Comparison of ENCODE assay signal across 8 mouse cellular contexts in the genomic region with DNA sequence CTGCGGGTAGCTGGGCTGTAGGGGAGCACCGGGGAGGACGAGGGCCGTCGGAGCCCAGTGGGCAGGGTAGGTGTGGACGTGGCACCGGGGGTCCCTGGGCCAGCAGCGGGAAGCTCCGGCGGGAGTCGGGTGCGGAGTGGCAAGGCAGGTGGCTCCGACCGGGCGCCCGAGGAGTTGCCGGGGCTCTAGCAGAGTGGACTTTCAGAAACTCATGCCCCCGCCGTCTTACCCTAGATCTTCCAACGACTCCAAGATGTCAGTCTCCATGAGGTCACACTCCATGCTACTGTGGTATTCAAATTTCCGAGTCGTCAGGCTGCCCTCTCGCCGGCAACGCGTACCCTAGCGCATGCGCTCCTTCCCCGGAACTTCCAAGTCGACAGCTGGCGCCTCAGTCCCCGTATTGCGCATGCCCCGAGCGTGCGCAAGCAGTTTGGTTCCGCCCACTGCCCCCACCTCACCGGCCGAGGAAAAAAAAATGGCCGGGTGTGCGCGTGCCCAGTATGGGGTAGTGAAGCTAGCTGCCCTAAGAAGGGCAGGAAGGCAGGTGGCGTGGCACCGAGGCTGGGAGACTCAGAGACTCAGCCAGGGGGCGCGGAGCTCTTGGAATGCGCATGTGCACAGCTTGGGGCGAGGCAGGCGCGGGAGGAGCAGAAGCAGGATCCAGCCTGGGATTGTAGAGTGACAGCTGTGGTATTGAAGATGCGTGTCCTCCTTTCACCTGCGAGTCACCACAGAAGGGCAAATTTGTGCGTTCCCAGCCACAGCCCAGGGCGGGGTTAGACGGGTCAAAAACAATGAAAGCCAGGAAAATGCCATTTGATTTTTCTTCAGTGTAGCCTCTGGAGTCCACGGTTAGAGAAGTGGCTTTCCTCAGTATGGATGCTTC. TPM values are rescaled to one million over a fixed set of nuclear protein-coding genes. Genes with fewer than 3 reads are reported as not detected.
DNase-seq lines count a peak whose midpoint lies in the region; ATAC-seq and TF ChIP-seq lines count a peak whose summit lies in the region.

A gene (minus strand): TSS at position 435 of the 889 bp plus-strand sequence.

- TF ChIP-seq POLR2A in cortical plate, adult 2 months (IDR thresholded peaks at IDR 0.05; ENCODE audit: extremely low read depth, insufficient read depth, low read length): peak; percentile 86

- TF ChIP-seq CTCF in cortical plate, adult 2 months (IDR thresholded peaks at IDR 0.05; ENCODE audit: extremely low read depth, insufficient read depth, low read length): peak; percentile 46

- H3K9me3 ChIP-seq in megakaryocyte, embryonic 14.5 days: peaks cover 8% of the 10 kb centered on the region; the same call in 1 of the 2 replicates

- no peak within 1 kb of the TSS for H3K27ac ChIP-seq in cortical plate, adult 2 months (ENCODE audit: insufficient read depth, low read length)

- no peaks in the 10 kb centered on the region for H3K27me3 ChIP-seq in megakaryocyte, embryonic 14.5 days (replicated peaks)

- peaks cover 24% of the 10 kb centered on the region for H3K36me3 ChIP-seq in megakaryocyte, embryonic 14.5 days (replicated peaks; ENCODE audit: low read length)

- peak; percentile 91 for ATAC-seq in activated CD4-positive, CD25-positive, alpha-beta regulatory T cell, adult 4 months

- peak; percentile 96 to 97 for DNase-seq in gastrocnemius, adult 8-10 months (ENCODE audit: low spot score in 2 of 2)
- DNase-seq in hindlimb bud, embryonic 11.5 days (ENCODE audit: extremely low spot score, low read depth, low spot score): peak; percentile 95
- DNase-seq in left cerebral cortex, adult 8-10 months (ENCODE audit: low spot score in 2 of 2): peak; percentile 84 to 97
- peak; percentile 98 to 99 for DNase-seq in right cerebral cortex, postnatal 10 days (ENCODE audit: low spot score in 2 of 2)
- DNase-seq in urinary bladder, postnatal 25 days (ENCODE audit: low spot score): peak; percentile 99

- H3K4me3 ChIP-seq in cortical plate, adult 2 months (ENCODE audit: insufficient read depth, low read length): peak within 1 kb of the TSS; percentile 46
- H3K4me3 ChIP-seq in megakaryocyte, embryonic 14.5 days (replicated peaks): peak within 1 kb of the TSS; percentile 100

- H3K4me1 ChIP-seq in cortical plate, adult 2 months (ENCODE audit: control insufficient read depth, insufficient read depth, low read length): peaks cover 5% of the 10 kb centered on the region; the same call in 1 of the 2 replicates
- H3K4me1 ChIP-seq in megakaryocyte, embryonic 14.5 days: peaks cover 30% of the 10 kb centered on the region

RNA-seq across cellular contexts. Expression of the gene that starts here (rescaled TPM):
- 10 to 100 TPM; 13.2 to 15.3 TPM for polyA plus RNA-seq in activated CD4-positive, CD25-positive, alpha-beta regulatory T cell, adult 4 months (2017; shearing (Covaris generic))
- 45.0 and 45.2 TPM in 2 replicates for polyA plus RNA-seq in cortical plate, adult 2 months (2012; rRNA removed)
- total RNA-seq in gastrocnemius, adult 8-10 months (2022): 10 to 100 TPM; 33.8 to 41.8 (median 37.5) TPM
- total RNA-seq in left cerebral cortex, adult 8-10 months (2022): 10 to 100 TPM; 36.4 to 43.3 (median 39.8) TPM
- polyA plus RNA-seq in megakaryocyte, embryonic 14.5 days (2012; ENCODE audit: insufficient read depth, low replicate concordance): 2.4 and 11.2 TPM in 2 replicates
